Mouse (Mus musculus): Measurements from ENCODE around the gene Fbxo10.
"Not testable (repeated sequence)": the region's sequence is repeated elsewhere in the genome, so short reads cannot be mapped to it uniquely, and the experiment has no call there.

Gene Fbxo10

DNA sequence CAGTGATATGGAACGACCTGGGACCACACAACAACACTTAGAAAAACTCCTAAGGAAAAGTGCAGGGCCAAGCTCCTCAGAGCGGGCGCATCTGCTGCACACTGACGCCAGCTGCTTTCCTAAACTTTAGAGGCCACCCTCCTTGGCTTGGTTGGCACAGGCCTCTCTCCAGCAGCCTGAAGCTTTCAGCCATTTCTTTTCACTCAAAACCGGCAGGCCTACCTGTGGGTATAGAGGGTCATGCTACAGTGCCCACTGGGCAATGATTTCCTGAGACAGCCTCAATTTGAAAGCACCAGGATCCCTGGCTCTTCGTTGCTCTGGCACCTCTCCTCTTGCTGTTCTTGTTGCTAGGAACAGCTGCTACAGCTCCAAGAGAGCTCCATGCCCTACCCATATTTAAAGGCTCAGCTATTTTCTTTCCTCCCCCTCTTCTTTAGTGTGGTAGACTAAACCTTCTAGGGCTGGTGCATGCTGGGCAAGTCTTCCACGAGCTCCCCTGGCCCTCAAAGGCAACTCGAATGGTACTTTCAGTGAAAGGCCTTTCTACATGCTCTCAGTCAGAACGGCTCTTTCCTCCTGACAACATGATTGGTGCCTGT, 37.0 kb downstream of the Fbxo10 start:
- no peak for DNase-seq

DNA sequence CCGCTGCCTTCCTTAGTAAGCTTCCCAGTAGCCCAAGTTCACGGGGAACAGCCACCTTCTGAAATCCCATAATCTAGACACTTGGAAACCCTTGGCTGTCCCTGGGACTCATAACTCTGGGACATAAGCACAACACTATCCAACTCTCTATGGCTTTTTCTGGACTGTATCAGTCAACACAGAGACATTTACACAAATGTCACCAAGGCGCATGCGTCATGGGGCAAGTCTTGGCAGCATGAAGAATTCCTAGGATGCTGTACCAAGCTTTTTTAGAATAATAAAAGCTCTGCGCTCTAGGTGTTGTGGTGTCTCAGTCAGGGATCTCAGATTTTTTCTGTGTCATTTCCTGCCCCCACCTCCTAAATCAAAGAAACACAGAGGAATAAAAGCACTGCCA, 37.7 kb downstream of the Fbxo10 start:
- DNase-seq = no peak

DNA sequence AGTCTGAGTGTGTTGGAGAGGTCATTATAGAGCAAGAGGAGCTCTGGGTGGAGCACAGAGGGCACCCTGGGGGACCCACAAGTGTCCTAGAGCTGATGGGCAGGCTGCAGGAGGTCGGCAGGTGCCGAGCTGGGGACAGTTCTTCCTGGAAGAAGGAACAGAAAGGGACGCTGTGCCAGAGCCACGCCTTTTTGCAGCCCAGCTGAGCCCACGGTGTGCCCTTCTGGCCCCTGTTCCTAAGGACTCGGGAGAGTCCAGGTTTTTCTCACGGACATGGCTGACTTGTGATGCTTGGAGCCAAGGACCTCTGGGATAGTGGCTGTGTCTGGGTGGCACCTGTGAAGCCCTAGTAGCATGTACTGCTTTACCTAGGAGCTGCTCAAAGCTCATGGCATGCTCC, 43.6 kb downstream of the Fbxo10 start:
- DNase-seq = no peak

DNA sequence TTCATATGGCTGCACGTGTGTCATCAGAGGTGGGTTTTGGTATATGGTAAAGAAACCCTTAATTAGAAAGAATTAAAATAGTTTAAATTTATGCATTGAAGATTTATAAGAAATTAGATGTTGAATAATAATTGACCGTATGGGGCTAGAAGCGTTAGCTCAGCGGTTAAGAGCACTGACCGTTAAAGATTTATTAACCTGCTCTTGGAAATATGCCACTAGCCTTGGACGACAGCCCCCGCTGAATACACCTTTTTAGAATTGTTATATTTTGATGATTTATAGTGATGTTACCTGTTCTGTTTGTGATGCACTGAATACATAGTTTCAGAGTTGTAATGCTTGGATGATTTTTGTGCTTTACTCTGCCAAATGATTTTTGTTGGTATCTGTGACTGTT, 44.9 kb downstream of the Fbxo10 start:
- not testable (repeated sequence) for DNase-seq

DNA sequence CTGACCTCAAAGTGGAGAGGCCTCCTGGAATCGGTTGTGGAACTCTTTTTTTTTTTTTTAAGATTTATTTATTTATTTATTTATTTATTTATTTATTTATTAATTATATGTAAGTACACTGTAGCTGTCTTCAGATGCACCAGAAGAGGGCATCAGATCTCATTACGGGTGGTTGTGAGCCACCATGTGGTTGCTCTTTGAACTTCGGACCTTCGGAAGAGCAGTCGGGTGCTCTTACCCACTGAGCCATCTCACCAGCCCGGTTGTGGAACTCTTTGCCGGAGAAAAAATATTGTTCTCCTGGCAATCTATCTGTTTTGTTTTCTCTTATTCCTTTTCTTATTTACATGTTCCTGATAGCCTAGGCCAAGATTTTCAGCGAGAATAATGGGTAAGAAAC, 45.5 kb downstream of the Fbxo10 start:
- DNase-seq = peak in 1 of 2 experiments; percentile 19

DNA sequence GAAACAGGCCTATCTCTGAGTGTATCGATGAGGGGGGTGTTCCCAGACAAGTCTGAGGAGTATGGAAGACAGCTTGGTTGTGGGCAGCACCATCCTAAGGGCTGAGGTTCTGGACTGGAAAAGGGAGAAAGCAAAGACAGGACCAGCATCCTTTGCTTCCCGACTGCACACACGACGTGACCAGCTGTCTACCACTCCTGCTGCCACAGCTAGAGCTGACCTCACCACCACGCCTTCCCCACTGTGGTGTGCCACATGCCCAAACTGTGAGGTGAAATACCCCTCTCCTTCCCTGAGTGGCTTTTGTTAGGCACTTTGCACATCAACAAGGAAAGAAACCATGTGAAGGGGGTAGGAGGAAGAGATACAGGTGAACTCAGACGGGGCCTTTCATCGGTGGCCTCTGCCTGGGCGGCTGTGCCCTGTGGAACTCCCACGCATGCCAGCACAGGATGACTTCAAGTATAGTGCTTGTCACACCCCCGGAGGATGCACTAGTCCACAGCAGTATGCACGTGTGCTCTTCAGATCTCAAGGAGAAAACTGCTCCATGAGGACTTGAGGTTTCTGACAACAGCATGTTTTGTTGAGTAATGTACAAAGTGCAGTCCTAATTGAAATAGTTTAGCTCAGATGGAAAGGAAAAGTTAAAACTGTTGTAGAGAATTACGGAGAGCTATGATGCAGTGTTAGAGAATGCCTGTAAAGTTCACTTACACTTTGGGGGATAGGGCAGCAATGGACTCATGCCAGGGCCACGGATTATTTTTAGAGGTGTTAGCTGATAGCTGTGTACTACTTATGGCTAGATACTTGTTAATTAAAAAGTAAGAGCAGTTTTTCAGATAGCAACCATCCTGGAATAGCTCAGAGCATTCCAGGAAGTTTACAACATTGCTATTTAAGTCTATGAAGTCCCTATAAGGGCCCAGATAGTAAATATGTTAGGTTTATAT, 46.7 kb downstream of the Fbxo10 start:
- peak in 1 of 2 experiments; percentile 28 for DNase-seq

DNA sequence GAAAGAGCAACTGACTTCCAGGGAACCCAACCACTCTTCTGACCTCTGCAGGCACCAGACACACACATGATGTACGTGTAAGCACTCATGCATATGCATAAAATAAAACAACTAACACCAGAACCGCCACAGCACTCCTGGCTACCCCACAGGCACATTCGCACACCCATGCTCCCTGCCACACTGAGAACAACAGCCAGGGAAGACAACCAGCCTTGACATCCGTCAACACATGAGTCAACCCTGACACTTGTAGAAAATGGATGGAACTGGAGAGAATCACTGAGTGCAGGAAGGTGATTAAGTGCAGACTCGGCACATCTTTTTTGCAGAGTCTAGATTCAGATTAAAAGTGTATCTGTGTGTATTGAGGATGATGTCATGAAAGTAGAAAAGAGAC, 47.8 kb downstream of the Fbxo10 start:
- DNase-seq = no peak

DNA sequence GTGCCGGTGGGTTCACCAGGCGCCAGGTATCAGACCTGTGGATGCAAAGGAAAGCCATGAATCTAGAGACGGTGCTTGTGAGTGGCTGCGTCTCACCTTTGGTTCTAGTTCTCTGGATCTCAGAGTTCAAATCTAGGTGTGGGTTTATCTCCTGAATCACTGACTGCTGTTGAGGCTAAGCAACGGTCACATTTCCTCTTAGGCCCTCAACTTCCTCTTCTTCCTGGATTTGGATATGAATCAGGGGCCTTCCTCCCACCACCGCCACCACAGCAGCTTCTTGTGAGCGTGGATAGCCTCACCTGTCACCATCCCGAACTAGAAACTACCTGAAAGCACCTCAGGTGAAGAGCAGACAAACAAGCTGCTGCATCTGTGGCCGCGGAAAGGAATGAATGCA, 48.4 kb downstream of the Fbxo10 start:
- no peak for DNase-seq

DNA sequence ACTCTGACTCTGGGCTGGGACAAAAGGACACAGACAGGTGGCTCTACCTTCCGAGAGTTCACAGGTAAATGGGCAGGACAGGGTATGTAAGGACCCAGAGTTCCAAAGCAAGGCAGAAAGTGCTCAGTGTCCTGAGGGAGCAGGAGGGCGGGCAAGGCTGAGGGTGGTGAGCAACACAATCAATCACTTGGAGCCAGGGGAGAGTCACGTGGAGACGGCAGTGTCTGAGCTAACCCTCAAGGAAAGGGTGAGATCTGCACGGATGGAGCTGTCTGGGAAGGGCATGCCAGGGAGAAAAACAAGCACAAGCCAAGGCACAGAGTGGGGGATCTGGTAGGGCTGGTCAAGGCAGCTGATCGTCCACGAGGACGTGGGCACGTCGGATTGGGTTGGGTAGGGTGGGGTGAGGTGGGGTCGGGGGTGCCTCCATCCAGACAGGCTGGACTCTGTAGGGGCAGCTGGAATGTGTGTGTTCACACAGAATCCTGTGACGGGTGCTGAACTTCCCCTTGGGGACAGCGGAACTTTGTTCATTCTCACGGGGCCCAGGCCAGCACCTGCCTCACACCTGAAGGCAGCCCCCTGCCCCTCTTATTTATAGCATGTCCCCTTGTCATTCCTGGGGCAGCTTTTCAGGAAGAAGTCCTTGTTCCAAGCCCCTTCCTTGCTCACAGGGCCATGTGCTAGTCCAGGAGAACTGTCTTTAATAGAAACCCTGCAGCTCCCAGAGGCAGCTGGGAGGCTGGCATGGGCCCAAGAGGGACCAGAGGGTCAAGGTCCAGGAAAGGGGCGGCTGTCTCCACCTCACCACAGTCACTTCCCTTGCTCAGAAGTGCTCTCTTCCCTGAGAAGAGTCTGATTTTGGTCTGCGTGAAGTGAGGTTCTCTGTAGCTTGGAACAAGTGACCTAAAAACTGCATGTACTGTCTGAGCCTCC, 49.4 kb downstream of the Fbxo10 start:
- DNase-seq = peak; percentile 32 to 66

DNA sequence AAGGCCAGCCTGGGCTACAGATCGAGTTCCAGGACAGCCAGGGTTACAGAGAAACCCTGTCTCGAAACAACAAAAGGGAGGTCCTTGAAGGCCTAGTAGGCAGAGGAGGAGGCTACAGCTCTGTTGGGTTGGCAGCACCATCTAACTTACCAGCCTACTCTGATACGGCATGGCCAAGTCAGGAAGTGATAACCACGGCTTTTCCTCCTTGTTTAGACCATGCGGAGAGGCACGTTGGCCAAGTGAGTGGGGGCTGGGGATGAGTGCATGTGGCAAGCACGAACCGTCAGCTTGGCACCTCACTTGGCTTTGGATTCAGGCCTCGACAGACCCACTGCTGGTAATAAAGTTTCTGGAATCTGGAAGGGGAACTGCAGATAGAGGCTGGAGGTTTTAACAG, 51.8 kb downstream of the Fbxo10 start:
- no peak for DNase-seq

DNA sequence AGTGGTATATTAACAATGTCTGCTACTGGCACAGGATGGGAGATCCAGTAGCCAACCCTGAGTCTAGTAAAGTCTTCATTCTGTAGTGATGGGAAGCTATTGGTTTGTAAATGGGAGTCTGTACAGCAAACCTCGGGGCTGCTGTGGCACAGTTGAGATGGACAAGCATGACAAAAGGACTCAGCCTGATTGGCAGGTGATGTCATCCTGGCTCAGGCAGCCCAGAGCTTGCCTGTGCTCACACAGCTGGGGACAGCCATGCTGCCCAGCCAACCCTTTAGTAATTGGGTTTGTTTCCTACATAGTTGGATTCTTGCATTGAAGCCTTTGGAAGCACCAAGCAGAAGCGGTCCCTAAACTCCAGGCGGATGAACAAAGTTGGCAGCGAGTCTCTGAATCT, 57.9 kb downstream of the Fbxo10 start:
- no peak for DNase-seq

DNA sequence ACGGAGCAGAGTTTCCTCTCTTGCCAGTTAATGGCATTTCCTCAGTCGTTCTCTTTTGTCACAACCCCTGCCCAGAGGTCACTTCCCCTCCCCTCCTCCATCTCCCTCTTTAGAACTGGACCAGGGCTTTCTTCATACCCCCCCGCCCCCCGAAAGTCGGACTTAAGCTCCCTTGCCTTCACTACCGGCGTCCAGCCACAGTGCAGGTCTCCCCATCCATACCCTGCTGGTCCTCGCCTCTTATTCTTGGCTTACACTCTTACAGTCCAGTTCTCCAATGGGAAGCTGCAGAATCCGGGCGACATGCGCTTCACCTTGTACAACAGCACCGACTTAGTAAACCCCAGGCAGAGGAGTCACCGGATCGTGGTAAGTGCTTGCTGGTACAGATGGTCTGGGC, 65.4 kb downstream of the Fbxo10 start:
- DNase-seq = no peak

DNA sequence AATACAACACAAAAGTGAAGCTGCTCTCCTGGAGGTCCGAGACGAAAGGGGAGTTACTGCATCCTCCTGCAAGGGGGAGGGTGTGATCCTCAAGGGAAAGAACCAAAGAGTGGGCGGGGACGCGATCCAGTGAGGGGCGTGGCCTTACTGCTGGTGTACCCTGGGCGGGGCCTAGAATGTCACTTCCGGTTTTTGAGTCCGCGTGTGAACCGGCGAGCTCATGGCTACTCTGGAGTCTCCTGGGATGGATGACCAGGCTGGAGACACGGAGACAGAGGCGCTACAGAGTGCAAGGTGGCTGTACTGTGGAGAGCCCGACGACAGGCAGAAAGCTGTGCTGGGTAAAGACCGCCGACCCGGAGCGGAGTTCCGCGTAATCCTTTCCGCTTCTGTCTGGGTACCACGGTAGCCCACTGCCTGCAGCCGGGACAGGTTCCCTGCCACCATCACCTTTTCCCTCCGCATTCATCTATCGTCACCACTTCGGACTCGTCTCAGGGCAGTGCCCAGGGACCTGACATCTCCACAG, 65.9 kb downstream of the Fbxo10 start, which contains the start of gene Polr1e:
Gene Polr1e, plus strand, starts transcription at position 132 of the 529 bp plus-strand sequence.
- peak; percentile 93 to 95 for DNase-seq

DNA sequence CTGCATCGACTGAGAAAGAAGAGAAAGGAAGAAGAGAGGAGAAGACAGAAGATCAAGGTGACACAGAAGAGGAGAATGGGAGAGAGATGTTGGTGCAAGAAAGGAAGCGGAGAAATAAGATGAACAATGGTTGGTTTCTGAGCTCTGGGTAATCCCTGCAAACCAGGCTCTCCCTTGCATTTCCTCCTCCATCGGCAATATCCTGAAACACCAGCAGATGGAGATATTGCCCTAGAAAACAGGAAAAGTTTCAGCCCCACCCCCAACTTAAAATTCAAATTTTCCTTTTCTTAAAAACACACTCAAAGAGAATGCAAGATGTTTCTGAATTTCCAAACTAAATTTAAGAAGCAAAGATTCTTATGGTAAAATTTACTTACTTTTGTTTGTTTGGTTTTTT, 68.8 kb downstream of the Fbxo10 start:
- peak in 1 of 2 experiments; percentile 67 for DNase-seq

DNA sequence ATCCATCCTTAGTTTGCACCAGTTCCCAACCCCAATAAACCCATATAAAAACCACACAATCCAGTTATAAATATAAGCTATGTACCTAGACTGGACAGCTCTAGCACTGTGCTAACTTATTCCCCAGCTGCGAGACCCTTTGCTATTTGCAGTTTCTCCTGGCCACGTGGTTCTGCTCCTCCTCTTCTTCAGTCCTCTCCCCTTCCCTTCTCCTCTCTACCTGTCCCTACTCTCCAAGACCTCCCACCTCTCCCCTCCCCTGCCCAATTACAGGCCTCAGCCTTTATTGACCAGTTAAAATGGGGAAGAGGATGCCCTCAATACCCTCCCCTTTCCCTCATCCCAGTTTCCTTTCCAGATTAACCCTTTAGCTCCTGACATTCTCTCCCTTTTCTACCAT, 70.9 kb downstream of the Fbxo10 start:
- DNase-seq = no peak

DNA sequence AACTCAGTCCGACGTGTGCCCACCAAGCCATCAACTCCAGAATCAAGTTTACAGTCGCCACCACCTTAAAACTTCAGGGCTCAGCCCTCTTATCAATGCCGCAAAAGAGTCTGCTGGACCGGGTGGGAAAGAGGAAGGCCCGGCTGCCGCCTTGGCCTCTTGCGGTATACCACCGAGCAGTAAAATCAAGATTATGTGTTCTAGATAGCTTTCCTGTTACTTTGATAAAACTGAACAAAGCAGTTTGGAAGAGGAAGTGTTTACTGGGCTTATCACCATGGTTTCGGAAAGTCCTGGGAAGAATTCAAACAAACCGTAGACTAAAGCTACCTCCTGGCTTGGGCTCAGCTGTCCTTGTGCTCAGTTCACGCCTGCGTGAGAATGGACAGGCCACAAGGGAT, 71.4 kb downstream of the Fbxo10 start:
- no peak for DNase-seq

DNA sequence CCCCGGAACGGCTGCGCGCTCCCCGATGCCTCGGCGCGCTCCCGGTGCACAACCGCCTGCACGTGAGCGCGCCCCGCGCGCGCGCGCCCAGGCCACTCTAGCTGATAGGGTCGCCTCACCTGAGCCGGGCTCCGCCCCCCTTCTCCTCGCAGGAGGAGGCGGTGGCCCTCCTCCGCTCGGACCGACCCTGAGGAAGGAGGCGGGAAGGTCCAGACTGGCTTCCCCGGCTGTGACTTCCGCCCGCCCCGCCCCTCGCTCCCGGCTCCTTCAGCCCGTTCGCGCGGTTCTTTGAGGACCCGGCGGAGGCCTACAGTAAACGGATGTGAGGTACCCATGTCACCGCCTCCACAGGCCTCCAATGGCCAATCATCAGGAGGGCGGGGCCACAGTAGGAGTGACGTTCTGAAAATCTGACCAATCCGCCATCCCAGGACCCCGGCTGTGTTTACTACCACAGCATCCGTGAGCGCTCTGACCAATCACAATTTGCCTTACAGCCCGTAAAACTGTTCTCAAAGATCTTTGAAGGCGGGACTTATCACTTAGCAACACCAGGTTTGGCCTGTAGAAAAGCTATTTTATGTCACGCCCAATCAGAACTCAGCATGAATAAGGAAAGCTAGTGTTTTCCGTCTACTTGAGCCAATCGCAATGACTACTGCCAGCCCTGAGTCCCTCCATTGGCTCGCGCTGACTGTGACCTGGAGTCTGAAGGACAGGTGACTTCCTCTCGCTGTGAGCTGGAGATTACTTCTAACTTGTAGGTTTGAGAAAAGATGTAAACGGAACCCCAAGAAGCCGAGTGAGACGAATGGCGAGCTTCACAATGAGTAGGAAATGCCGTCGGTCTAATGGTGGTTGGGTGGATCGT, 72.1 kb downstream of the Fbxo10 start, which contains the start of gene Zbtb5:
Gene Zbtb5, minus strand, starts transcription at position 308 of the 871 bp plus-strand sequence.
- DNase-seq = peak; percentile 99 to 100

DNA sequence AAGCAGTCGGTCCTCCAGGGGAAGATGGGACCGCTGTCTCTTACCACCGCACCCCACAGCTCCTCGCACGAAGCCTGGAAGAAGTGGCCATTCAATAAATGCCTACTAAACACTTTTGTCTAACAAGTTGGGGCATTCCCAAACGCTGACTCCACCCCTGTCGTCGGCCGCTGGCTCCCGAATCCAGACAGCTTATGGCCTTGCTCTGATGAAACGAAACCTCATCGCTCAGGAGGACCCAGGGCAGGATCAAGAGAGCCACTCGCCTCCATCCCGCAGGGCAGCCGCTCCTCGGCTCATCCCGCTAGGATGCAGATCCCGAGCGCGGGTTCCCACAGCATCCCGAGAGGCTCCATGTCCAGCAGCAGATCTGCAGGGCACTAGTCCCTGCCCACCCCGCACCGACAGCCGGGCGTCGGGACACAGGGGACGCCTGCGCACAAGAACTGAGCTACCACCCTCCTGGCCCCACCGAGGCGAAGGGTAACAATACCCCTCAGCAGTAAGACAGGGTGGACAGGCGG, 72.8 kb downstream of the Fbxo10 start:
- peak; percentile 67 to 77 for DNase-seq

DNA sequence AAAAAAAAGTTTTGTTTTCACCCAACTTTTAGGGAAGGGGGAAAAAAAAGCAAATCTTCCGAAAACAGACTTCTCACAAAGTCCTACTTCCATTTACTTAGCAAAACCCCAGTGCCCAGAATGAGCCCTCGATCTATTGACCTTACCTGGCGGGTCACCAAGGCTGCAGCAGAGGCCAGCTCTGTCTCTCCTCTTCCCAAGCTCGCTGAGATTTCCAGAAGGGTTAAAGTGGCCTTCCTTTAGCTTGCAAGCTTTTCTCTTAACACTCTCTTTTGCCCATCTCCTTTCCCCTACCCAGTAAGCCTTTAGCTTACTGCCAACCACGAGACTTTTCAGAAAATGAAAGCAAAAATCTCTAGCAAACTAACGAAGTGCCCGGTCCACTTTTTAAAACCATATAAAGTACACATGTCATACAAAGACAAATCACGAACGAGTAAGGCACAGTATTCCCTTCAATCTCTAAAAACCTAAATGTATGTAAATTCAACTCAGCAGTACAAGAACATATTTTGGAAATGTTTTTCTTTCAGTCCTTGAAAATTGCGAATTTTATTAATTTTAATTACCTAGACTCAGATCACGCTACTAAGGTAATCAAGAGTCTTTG, 73.5 kb downstream of the Fbxo10 start:
- no peak for DNase-seq

DNA sequence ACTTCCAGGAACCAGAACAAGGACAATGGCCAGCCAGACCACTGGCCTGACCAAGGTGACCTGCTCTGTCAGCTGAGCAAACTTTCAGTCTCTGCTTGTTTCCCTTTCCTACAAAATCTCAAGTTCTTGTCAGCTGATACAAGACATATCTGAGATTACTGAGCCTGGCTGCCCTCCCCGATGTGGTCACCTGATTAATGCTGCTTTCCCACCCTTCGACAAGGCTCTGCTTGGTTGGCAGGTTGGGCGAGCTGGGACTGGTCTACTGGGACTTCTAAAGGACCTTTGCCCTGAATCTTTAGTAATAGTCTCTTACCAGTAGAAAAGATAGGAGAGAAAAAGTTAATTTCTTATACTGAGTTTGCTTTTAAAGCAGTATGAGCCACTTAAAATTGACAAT, 79.0 kb downstream of the Fbxo10 start:
- no peak for DNase-seq

DNA sequence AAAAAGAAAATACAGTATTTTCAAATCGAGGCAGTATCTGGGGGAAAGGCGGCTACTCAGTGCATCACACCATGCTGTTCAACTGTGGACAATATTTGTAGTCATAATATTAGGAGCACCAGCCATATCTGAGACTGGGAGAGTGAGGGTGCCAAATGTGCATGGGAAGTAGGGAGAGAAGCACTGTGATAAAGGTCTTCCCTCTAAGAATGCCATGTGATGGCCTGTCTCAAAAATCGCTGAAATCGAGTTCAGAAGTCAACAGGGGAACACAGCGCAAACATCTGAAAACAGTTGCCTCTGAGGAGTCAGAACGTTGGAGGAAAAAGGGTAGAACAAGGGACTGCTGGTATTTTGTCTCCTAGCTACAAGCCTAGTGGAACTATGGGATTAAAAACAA, 84.4 kb downstream of the Fbxo10 start:
- no peak for DNase-seq
